ENCODE assay signal across 8 mouse cellular contexts in genomic region chr8:111258010-111258630, GRCm38 (mm10). TPM values are rescaled to one million over a fixed set of nuclear protein-coding genes. Genes with fewer than 3 reads are reported as not detected.
DNase-seq lines count a peak whose midpoint lies in the region; ATAC-seq and TF ChIP-seq lines count a peak whose summit lies in the region.

No protein-coding gene starts in this region.

- 1% methylated on average over 26 of the region's 26 CpGs for WGBS in hindbrain, embryonic 10.5 days

- peak in 1 of 2 experiments; percentile 2 for DNase-seq in layer of hippocampus, adult 2 months (ENCODE audit: low spot score in 2 of 2)
- no peak for DNase-seq in layer of hippocampus, adult 18-20 months (ENCODE audit: low spot score in 2 of 2)
- peak; percentile 59 for DNase-seq in brain, adult 2 months (ENCODE audit: low read depth, low spot score)
- no peak for DNase-seq in hindbrain, embryonic 10.5 days (ENCODE audit: low spot score)
- no peak for DNase-seq in gastrocnemius, postnatal 14 days
- DNase-seq in thymus, postnatal 25 days: no peak

- H3K4me1 ChIP-seq in hindbrain, embryonic 10.5 days (replicated peaks): peaks cover 6% of the 10 kb centered on the region

- no peak for TF ChIP-seq CTCF in layer of hippocampus, adult 2 months (conservative IDR thresholded peaks at IDR 0.05)

- H3K27ac ChIP-seq in layer of hippocampus, adult 2 months: peak overlapping the region; percentile 99
- H3K27ac ChIP-seq in hindbrain, embryonic 10.5 days: peak overlapping the region; percentile 98

- intact Hi-C loops in gastrocnemius, postnatal 14 days (cut with DNase I; ENCODE audit: low total_unique reads): loop anchor here (5.0 kb wide), 1 partner anchor 101 kb away; no protein-coding TSS in a partner anchor

- peaks cover 4% of the 10 kb centered on the region; the same call in 1 of the 2 replicates for H3K27me3 ChIP-seq in hindbrain, embryonic 10.5 days (ENCODE audit: insufficient read depth, poor library complexity, severe bottlenecking)

- peak overlapping the region; percentile 84 for H3K4me3 ChIP-seq in layer of hippocampus, adult 2 months
- peak overlapping the region; percentile 93 for H3K4me3 ChIP-seq in hindbrain, embryonic 10.5 days

- ATAC-seq in megakaryocyte-erythroid progenitor cell, adult 5-6 weeks (replicated peaks; ENCODE audit: low FRiP score, low TSS enrichment, poor library complexity, severe bottlenecking): peak; percentile 9; the same call in 1 of the 2 replicates
- ATAC-seq in granulocyte monocyte progenitor cell, adult 5-6 weeks (replicated peaks; ENCODE audit: poor library complexity, severe bottlenecking): no peak

- no peaks in the 10 kb centered on the region for H3K9me3 ChIP-seq in hindbrain, embryonic 10.5 days

- H3K36me3 ChIP-seq in hindbrain, embryonic 10.5 days: peaks cover 24% of the 10 kb centered on the region

RNA-seq across cellular contexts. Expression of gene Glg1, which starts 0.9 kb away (rescaled TPM):
- 100 to 1,000 TPM; 141 to 142 TPM for total RNA-seq in layer of hippocampus, adult 2 months (2021)
- 100 to 1,000 TPM; 139 to 143 TPM for total RNA-seq in layer of hippocampus, adult 18-20 months (2021)
- 62.3 and 64.5 TPM in 2 replicates for polyA plus RNA-seq in hindbrain, embryonic 10.5 days (2016; fragmentation: Nextera tagmentation; extraction: Ambion mirVana)
- 24.8 and 39.2 TPM in 2 replicates for total RNA-seq in megakaryocyte-erythroid progenitor cell, adult 5-6 weeks (2014; fragmentation: Nextera tagmentation)
- total RNA-seq in megakaryocyte-erythroid progenitor cell, adult 5-6 weeks (2017): 42.1 and 43.2 TPM in 2 replicates
- 10 to 100 TPM; 47.3 to 51.4 TPM for total RNA-seq in gastrocnemius, postnatal 14 days (2021)
- total RNA-seq in granulocyte monocyte progenitor cell, adult 5-6 weeks (2014; fragmentation: Nextera tagmentation): 27.0 and 30.8 TPM in 2 replicates
- total RNA-seq in granulocyte monocyte progenitor cell, adult 5-6 weeks (2017): 42.0 and 45.4 TPM in 2 replicates

RNA-seq across cellular contexts. Expression of gene Rfwd3, which starts 41.9 kb away (rescaled TPM):
- 10 to 100 TPM; 20.3 to 21.5 TPM for total RNA-seq in layer of hippocampus, adult 2 months (2021)
- 10 to 100 TPM; 24.2 to 25.0 TPM for total RNA-seq in layer of hippocampus, adult 18-20 months (2021)
- polyA plus RNA-seq in hindbrain, embryonic 10.5 days (2016; fragmentation: Nextera tagmentation; extraction: Ambion mirVana): 77.6 and 100.0 TPM in 2 replicates
- 74.5 and 75.6 TPM in 2 replicates for total RNA-seq in megakaryocyte-erythroid progenitor cell, adult 5-6 weeks (2014; fragmentation: Nextera tagmentation)
- 51.3 and 63.6 TPM in 2 replicates for total RNA-seq in megakaryocyte-erythroid progenitor cell, adult 5-6 weeks (2017)
- total RNA-seq in gastrocnemius, postnatal 14 days (2021): 1 to 10 TPM; 6.1 to 6.9 TPM
- total RNA-seq in granulocyte monocyte progenitor cell, adult 5-6 weeks (2014; fragmentation: Nextera tagmentation): 73.8 and 74.6 TPM in 2 replicates
- 72.6 and 77.3 TPM in 2 replicates for total RNA-seq in granulocyte monocyte progenitor cell, adult 5-6 weeks (2017)
